Mouse (Mus musculus): Measurements from ENCODE around the gene Nrp2. TPM values are rescaled to one million over a fixed set of nuclear protein-coding genes. Genes with fewer than 3 reads are reported as not detected.

Nrp2 gene
- polyA plus RNA-seq, 1 experiment: not detected

GRCm38 (mm10) chr1:62728421-62728820 lies 25.3 kb downstream of the Nrp2 start:
- TF ChIP-seq GATA1 (IDR thresholded peaks at IDR 0.05; ENCODE audit: low read length): no peak

GRCm38 (mm10) chr1:62728926-62729325 lies 25.8 kb downstream of the Nrp2 start:
- no peak for TF ChIP-seq GATA1 (IDR thresholded peaks at IDR 0.05; ENCODE audit: low read length)

GRCm38 (mm10) chr1:62729345-62730150 lies 26.5 kb downstream of the Nrp2 start:
- no peak for TF ChIP-seq GATA1 (IDR thresholded peaks at IDR 0.05; ENCODE audit: low read length)

DNA sequence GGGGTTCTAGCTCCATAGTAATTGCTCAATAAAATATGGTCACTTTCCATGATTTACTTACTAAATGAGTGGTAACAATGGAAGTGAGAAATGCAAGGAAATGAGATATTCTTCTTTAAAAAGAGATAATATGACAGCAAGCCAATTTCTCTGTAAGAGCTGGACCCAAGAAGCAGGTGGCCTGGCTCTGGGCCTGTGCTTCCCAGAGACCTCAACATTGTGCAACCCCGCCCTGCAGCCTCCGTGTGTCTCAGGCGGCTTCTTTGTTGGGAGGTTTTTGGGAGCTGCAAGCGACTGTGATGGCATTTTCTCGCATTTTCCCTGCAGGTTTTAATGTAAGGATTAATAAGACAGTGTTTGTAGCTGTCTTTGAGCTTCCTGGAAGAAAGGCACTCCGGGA lies 29.0 kb downstream of the Nrp2 start:
- TF ChIP-seq GATA1 (IDR thresholded peaks at IDR 0.05; ENCODE audit: low read length): no peak

GRCm38 (mm10) chr1:62734420-62734931 lies 31.4 kb downstream of the Nrp2 start:
- TF ChIP-seq GATA1 (IDR thresholded peaks at IDR 0.05; ENCODE audit: low read length): no peak

GRCm38 (mm10) chr1:62734980-62735379 lies 31.9 kb downstream of the Nrp2 start:
- no peak for TF ChIP-seq GATA1 (IDR thresholded peaks at IDR 0.05; ENCODE audit: low read length)

DNA sequence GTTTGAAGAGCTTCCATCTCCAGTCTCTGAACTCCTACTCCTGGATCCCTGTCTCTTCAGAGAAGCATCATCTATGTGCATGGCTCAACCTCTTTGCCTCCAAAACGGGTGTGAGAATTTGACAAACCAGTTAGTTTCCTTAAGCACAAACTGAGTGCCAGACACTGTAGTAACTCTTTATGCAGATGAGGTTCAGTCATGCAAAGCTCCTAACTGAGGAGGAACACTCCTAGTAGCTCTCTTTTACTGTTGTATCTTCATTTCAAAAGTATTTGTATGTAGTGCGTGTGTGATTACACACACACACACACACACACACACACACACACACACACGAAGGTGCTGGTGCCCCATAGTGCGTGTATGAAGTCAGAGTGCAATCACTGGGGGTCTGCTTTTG lies 32.8 kb downstream of the Nrp2 start:
- TF ChIP-seq GATA1 (IDR thresholded peaks at IDR 0.05; ENCODE audit: low read length): no peak

GRCm38 (mm10) chr1:62736455-62737012 lies 33.4 kb downstream of the Nrp2 start:
- TF ChIP-seq GATA1 (IDR thresholded peaks at IDR 0.05; ENCODE audit: low read length): no peak

DNA sequence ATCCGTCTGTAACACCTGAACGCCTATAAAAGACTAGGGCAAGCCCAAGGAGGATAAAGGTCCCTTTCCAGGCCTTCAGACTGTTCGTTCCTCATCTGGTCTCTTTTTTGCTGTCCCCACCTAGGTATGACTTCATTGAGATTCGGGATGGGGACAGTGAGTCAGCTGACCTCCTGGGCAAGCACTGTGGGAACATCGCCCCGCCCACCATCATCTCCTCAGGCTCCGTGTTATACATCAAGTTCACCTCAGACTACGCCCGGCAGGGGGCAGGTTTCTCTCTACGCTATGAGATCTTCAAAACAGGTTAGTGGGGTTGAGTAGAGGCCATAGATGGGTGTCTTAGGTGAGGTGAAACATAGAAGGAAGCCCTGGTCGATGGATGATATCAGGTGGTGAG lies 35.1 kb downstream of the Nrp2 start:
- no peak for TF ChIP-seq GATA1 (IDR thresholded peaks at IDR 0.05; ENCODE audit: low read length)

DNA sequence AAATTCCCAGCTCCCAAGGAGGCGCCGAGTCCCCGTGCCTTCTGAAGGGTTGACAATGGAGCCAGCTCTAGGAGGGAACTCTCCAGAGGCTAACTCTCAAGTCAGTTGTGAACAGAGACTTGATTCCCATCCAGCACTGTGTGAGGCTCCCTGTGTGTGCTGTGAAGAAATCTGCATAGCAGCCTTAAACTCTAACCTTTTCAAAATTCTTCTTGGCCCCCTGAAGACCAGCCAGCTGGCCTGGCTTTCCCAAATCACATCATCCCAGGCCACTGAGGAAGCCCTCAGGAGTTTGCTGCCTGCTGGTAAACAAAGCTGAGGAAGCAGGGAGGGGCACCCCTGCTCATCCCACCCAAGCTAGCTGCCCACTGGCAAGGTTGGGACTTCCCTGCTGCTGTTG lies 39.0 kb downstream of the Nrp2 start:
- no peak for TF ChIP-seq GATA1 (IDR thresholded peaks at IDR 0.05; ENCODE audit: low read length)

- no peak for TF ChIP-seq GATA1 (IDR thresholded peaks at IDR 0.05; ENCODE audit: low read length)
Observed at GRCm38 (mm10) chr1:62743064-62743694, 40.1 kb downstream of the Nrp2 start.

- TF ChIP-seq GATA1 (IDR thresholded peaks at IDR 0.05; ENCODE audit: low read length): no peak
Observed at GRCm38 (mm10) chr1:62745889-62746288, 42.8 kb downstream of the Nrp2 start.

GRCm38 (mm10) chr1:62747421-62748111 lies 44.5 kb downstream of the Nrp2 start:
- TF ChIP-seq GATA1 (IDR thresholded peaks at IDR 0.05; ENCODE audit: low read length): no peak

DNA sequence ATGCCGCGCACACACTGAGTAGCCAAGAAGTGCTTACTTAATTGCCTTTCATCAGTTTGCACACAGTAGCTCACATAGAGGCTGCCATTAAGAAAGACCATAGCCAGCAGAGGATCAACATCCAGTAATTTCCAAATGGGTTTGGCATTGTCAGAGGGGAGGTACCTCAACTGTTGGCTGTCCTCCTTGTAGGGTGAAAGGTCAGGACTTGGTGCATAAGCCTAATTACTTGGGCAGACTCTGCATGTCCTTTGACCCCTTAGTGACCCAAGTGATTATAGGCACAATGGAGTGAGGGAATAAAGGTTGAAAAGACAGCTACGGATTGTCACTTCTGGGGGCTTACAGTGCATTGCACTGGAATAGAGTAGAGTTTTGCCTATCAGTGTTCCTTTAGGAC lies 45.3 kb downstream of the Nrp2 start:
- TF ChIP-seq GATA1 (IDR thresholded peaks at IDR 0.05; ENCODE audit: low read length): no peak

DNA sequence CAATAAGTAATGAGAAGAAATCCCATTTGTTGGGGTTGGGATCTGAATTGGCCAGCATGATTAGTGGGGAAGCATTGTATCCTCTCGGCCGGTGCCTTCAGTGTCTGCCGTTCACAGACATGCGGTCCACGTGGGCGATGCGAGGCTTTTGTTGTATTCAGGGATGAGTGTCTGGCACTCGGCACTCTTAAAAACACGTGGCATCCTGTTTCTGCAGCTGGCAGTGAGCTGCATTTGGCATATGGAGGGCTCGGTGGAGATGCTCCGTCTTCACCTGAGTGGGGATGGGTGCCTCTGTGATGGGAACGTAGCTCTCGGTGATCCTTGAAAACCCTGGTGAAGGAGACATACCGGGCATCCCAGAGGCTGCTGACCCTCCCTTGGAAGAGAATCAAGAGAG lies 46.6 kb downstream of the Nrp2 start:
- no peak for TF ChIP-seq GATA1 (IDR thresholded peaks at IDR 0.05; ENCODE audit: low read length)
